Mouse (Mus musculus) heart, postnatal 0 days (tissue): ENCODE measurements around the gene Gm21970.

Experiments
- CTCF ChIP-seq: IDR thresholded peaks from 2 replicates; pipeline ENCODE4 v1.5.1; 2016; ENCODE audit warnings: antibody characterized with exemption, control low read depth, low read depth
- EP300 ChIP-seq: IDR thresholded peaks from 2 replicates; pipeline ENCODE4 v1.6.1; 2016; ENCODE audit warnings: antibody characterized with exemption, low read depth

DNA sequence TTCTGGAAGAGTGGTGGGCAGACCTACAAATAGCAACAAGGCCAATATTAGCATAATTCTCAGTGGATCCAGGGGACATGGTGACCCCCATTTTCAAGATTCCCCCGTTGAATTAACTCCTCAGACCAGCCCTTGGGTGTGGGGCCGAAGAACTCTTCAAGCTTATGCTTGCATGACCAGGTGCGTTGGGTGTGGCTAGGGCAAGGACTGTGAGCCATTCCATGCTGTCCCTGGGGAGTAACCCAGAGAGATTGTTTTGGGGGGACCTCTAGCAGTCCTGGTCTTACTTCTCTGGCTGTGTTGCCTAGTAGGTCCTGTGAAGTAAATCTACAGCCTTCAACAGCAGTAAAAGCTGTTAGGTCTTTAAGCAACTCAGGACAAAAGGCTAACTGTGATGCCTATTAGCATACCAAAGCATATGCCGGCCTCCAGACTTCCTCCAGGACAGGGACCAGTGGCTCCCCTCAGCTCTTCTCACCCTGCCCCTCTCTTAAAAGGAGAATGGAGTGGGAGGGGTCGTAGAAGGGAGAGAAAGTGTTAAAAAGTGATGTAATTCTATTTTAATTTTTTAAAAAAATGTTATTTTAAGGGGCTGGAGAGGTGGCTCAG is 41.3 kb downstream of the Gm21970 start:
- TF ChIP-seq EP300 = no peak
- no peak for TF ChIP-seq CTCF
